Mouse (Mus musculus) gastrocnemius, adult 18-20 months (tissue): ENCODE data around the gene Tuba1a. TPM values are rescaled to one million over a fixed set of nuclear protein-coding genes. Genes with fewer than 3 reads are reported as not detected.
"Not testable (repeated sequence)": the region's sequence is repeated elsewhere in the genome, so short reads cannot be mapped to it uniquely, and the experiment has no call there.

Source experiments
- DNase-seq: peaks from one replicate; pipeline ENCODE4 v3.0.0; 2021; ENCODE audit warnings: low spot score
- total RNA-seq, 2 experiments: library from RNA; stranded (reverse); gene quantifications; 2 replicates each; pipeline ENCODE4 v1.2.3; 2021

Gene Tuba1a
- total RNA-seq, 2 experiments from 2014 or later, result 17.9 to 38.6 TPM

- no peak for DNase-seq
Observed at GRCm38 (mm10) chr15:98956000-98956399, 2.5 kb upstream of the Tuba1a start.

GRCm38 (mm10) chr15:98955324-98955723 is 1.8 kb upstream of the Tuba1a start:
- DNase-seq, result no peak

GRCm38 (mm10) chr15:98954425-98955253 is 1.1 kb upstream of the Tuba1a start:
- no peak for DNase-seq

GRCm38 (mm10) chr15:98952751-98953400 is 627 bp downstream of the Tuba1a start:
- DNase-seq, result peak; percentile 72

GRCm38 (mm10) chr15:98952063-98952455 is 1.4 kb downstream of the Tuba1a start:
- DNase-seq, result no peak

- DNase-seq, result not testable (repeated sequence)
Observed at GRCm38 (mm10) chr15:98951122-98952062, 2.1 kb downstream of the Tuba1a start.

GRCm38 (mm10) chr15:98949607-98949892 is 4.0 kb downstream of the Tuba1a start:
- DNase-seq, result no peak

- DNase-seq, result no peak
Observed at GRCm38 (mm10) chr15:98948857-98949606, 4.5 kb downstream of the Tuba1a start.

GRCm38 (mm10) chr15:98948382-98948781 is 5.1 kb downstream of the Tuba1a start:
- no peak for DNase-seq

- DNase-seq, result no peak
Observed at GRCm38 (mm10) chr15:98947884-98948283, 5.6 kb downstream of the Tuba1a start.

- no peak for DNase-seq
Observed at GRCm38 (mm10) chr15:98943133-98943532, 10.4 kb downstream of the Tuba1a start.

GRCm38 (mm10) chr15:98942081-98942480 is 11.4 kb downstream of the Tuba1a start:
- DNase-seq, result no peak

GRCm38 (mm10) chr15:98941539-98941938 is 12.0 kb downstream of the Tuba1a start:
- DNase-seq, result no peak

- DNase-seq, result no peak
Observed at GRCm38 (mm10) chr15:98940816-98941215, 12.7 kb downstream of the Tuba1a start.

GRCm38 (mm10) chr15:98934217-98934839 is 19.2 kb downstream of the Tuba1a start, which contains the start of gene Tuba1b:
TSS of gene Tuba1b (minus strand) at chr15:98934565.
- DNase-seq, result peak; percentile 84

- peak; percentile 92 for DNase-seq
Observed at GRCm38 (mm10) chr15:98933833-98934216, 19.7 kb downstream of the Tuba1a start.

GRCm38 (mm10) chr15:98933004-98933671 is 20.4 kb downstream of the Tuba1a start:
- DNase-seq, result not testable (repeated sequence)

- DNase-seq, result no peak
Observed at GRCm38 (mm10) chr15:98930998-98931397, 22.5 kb downstream of the Tuba1a start.

- no peak for DNase-seq
Observed at GRCm38 (mm10) chr15:98930017-98930734, 23.3 kb downstream of the Tuba1a start.
